Mouse (Mus musculus) c-Kit-positive CD71-positive TER-119-negative erythroid progenitor cells, embryonic 14.5 days (primary cell): ENCODE measurements around the gene Limch1.

Source experiments
- DNase-seq: peaks from one replicate; pipeline ENCODE4 v3.0.0-alpha.2; 2013; ENCODE audit warnings: low read depth

Gene Limch1

DNA sequence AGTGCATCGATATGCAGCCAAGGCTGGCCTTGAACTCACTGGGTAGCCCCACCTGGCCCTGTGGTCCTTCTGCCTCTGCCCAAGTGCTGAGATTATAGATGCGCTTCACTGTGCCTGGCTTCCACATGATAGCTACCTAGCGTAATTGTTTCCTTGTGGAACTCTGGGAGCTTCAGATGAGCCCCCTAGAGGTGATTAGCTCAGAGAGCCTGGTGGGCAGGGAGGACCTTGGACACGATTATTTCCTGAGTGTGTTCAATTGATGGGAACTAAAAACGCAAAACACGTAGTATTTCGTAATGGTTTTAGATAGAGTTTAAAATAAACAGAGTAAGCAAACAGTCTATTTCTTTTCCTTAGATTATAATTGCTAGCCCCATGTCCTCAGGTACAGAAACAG is 287.0 kb downstream of the Limch1 start:
- DNase-seq: no peak

- no peak for DNase-seq
Observed at GRCm38 (mm10) chr5:67043932-67044331, 298.3 kb downstream of the Limch1 start.

- DNase-seq: peak; percentile 24
Observed at GRCm38 (mm10) chr5:67048003-67048402, 302.4 kb downstream of the Limch1 start.

GRCm38 (mm10) chr5:67057803-67058202 is 312.2 kb downstream of the Limch1 start:
- DNase-seq: no peak

GRCm38 (mm10) chr5:67060519-67060918 is 314.9 kb downstream of the Limch1 start:
- DNase-seq: no peak

DNA sequence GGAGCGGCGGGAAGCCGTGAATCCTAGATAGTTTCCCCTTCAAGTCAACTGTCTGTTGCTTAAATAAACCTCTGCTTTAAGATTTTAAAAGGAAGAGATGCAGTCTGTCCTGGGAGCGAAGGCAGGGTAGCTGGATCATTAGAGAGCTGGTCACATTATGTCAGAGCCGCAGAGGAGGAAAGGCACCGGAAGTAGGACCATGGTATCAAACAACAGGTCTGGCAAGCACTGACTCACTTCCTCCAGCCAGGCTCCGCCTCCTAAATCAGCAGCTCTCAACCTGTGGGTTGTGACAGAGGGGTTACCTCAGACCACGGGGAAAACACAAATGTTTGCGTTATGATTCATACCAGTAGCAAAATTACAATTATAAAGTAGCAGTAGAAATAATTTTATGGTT is 318.0 kb downstream of the Limch1 start:
- no peak for DNase-seq

- DNase-seq: no peak
Observed at GRCm38 (mm10) chr5:67083117-67083516, 337.5 kb downstream of the Limch1 start.

DNA sequence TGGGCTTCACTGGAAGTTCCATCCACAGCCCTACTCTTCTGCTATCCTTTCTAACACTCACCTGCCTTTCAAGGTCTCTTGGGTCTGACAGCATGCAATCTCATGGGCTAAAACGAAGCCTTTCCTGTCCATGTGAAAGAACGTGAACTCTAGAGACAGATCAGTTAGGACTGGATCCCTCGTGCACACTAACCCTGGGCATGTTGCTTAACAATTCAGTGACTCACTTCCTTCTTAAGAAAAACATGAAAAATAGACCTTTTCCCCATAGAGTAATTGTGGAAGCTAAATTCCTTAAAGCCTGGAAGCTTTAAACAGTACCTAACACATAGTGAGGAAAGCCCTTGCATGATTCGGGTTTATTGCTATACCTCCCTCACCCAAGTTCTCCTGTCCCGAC is 345.2 kb downstream of the Limch1 start:
- no peak for DNase-seq

DNA sequence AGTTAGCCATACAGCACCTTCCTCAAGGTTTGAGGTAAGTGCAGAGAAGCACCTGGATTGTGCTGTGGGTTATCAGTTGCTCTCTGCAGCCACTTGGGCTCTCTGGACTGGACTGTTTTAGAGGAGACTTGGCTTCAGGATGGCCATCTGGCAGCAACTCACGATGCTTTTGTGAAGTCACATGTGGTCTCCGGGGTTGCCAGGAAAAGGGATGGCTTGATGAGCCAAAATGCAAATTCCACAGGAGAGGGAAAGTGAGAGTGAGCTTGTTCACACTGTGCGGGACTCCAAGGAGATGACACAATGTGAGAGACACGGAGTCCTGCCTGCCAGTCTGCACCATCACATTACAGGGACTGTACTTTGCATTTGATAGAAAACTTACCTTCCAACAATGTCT is 346.1 kb downstream of the Limch1 start:
- DNase-seq: no peak

DNA sequence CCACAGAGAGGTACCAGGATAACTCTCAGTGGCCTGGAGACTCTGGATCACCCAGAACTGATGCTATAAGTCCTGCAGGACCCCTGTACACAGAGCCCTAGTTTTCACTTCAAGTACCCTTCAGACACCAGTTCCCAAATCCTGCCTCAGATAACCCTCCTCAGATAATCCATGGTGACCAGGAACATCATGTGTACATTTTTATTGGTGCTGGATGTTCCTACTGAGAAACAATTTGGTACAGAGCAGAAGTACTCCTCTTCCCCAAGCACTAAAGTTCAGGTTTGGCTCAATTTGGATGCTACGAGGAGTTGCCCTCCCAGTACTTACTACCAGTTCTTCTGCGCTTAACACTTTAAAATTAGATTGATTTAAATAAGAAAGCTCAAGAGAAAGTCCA is 348.4 kb downstream of the Limch1 start:
- DNase-seq: no peak

GRCm38 (mm10) chr5:67095153-67095552 is 349.5 kb downstream of the Limch1 start:
- DNase-seq: no peak

DNA sequence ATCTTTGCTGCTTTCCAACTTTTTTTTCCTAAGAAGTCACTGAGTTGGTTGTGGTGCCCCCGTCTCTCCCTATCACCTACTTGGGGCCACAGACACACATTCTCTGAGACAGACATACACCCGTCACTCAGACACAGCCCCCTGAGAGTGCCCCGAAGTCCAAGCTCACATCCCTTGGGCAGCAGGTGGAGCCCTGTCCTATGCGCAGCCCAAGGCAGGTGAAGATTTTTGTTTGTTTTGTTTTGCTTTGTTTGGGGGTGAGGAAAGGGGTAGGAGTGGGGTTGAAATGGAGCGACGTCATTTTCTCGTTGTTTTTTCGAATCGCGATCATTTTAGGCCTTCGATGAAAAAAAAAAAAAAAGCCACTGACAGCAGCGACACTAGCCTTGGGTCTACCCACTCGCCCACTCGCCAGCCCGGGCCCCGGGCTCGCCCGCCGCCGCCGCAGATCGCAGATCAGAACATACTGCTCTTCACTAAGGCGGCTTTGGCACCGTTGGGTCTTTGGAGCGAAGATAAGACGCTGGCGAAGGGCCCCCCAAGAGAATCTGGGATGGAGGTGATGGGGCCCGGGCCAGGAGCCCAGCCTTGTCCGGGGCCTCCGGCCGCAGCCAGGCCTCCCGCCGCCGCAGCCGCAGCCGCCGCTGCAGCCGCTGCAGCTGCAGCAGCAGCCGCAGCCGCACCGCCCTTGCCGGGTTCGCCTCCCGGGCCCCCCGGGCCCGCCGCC is 350.2 kb downstream of the Limch1 start:
- no peak for DNase-seq

GRCm38 (mm10) chr5:67096378-67096771 is 350.7 kb downstream of the Limch1 start:
- no peak for DNase-seq

DNA sequence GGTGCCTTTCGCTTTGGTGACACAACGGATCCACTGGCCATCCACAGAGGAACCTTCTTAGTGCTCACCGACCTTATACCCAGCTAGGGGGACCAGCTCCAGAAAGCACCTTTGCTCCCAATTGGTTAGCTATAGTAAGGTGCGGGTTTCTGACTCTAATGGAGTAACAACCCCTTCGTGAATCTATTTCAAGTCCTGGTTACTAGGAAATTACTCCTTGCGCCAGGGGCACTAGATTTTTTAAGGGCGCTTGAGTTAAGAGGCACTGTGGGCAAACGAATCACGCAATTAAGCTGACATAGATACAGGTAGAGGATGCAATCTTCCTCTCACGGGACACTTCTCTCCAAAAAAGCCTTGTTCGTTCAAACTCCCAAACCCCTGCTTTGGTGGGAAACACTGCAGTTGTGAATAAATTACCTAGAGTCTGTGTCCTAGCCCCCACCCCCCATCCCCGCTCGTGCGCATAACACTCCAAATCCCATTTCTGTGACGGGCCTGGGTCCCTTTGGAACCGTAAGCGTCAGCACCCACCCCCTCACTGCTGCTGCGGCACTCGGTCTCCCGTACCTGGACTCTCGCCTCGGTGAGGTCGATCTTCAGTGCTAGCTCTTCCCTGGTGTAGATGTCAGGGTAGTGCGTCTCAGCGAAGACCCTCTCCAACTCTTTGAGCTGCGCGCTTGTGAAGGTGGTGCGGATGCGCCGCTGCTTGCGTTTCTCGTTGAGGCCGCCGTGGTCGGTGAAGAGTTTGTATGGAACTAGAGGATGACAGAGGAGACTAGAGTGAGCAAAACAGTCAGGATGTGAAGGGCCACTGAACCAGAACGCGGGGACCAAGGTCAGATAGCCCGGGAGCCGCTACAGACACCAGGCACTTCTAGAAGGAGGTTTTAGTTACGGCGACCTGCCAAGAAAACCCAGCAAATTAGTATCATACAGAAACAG is 351.8 kb downstream of the Limch1 start:
- no peak for DNase-seq

DNA sequence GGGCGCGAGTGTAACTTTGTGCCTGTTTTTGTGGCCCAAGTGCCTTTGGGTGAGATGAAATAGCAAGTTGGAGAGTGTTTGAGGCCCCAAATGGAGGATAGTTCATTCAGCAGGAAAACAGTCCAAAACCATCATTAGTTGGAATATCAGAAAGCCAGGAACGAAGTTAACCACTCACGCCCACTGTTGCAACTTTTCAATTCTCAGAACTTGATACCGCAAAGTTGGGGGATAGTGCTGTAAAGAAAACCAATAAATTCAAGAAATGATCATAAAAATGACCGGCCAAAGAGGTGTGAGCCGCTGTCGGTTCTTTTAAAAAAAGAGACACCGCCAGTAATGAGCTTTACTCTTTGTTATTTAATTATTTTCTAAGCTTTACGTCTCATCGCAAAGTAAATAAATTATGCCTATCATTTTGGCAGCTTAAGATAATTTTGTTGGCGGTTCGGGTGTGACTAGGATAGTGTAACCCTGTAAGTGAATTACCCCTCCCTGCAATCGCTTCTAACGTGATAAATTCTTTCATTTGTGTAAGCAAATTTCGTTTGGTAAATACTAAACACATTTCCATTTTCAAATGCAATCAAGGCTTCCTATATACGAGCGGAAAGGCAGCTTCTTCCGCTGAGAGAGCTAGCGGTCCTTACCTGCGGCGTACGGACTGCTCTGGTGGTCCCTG is 352.6 kb downstream of the Limch1 start:
- no peak for DNase-seq

DNA sequence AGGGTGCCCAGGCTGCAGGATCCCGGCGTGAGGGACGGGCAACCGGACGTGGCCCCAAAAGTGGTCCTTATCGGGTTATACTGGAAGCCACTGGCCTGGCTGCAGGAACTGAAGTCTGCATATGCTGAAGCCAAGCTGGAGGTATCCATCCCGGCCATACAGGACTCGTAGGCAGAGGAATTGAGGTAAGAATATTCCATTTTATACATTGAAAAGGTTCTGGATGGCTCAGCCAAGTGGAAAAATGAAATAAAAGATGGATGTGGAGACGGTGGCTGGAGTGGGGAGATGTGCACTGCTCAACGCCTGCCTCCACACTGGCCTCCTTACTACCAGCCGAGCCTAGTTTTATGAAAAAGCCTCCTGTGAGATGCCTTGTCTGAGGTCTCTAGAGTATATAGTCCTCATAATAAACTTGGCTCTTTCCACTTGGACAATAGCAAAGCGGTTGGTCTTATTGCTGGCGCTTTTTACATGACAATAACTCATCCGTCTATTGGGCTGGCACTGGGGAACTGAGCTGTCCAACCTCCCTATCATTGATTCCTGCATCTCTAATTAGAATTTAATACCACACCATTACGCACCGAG is 353.2 kb downstream of the Limch1 start, which contains the start of gene Phox2b:
Phox2b (minus strand) TSS at position 569 of the 591 bp plus-strand sequence.
- DNase-seq: no peak

DNA sequence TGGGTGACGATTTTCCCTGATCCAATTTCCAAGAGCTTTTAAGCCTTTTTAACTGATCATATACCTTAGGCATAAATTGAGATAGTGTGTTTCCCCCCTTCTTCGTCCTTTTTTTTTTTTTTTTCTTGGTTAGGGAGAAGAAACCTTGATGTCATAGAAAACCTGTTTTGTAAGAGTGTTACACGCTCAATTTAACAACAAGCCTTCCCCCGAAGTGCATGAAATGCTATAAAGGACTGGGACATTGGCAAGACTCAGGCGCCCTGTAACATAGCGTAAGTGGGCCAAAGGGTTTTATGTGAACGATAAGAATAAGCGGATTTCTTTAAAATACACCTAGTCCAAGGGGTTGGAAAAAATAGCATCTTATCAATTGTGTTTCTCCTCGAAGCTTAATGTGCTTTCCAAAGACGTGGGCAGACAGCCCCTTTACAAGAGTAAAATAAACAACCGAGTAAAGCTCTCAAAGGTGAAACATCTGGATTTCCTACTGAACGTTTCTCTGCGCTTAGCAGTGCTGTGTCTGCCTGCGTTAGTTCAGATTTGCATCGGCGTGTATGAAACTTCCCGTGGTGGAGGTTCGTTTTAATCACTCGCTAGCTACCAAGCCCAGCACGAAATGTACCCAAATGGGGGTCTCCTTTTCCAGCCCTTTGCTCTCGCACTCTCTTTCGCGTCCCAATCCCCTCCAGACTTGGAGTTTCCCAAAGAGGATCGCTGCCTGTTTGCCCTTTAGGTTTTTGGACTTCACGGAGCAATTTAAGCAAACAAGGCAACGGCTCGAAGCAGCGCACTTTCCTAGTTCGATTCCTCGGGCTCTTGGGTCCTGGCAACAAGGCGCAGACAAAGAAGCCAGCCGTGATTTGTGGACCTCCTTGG is 354.0 kb downstream of the Limch1 start:
- no peak for DNase-seq

DNA sequence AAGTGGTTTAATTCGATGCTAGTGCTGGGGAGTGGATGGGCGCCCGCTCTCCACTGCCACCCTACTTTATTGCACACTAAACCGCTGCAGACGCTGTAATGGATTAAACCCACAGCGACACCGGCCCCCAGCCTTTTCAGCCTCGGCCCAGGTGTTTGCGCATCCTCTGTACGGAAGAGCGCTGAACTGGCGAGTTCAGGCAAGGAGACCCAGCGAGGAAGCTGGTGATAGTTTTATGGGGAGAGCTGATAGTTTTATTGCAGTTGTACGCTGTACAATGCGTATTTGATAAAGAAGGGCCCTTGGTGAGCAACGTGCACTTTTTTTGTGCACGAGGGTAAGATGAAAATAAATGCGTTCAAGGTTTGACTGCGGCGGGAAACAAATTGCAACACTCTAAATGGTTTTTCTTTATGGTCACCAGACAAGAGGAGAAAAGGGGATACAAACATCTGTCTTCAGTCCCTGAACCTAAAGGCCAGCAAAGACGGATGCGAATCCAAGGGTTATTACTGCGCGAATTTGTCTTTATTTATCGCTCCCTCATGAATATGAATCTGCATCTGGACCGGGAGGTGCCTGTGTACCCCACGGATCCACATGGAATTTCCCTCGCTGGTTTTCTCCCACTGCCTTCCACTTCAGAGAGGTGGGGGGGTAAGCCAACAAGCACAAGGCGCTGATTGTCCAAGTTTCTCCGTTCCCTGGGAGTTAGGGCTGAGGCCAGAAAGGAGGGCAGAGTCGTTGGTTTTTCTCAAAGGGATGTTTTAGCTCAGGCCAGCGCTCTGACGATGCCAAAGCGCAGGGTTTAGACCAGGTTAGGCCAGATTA is 355.2 kb downstream of the Limch1 start:
- DNase-seq: no peak

- DNase-seq: no peak
Observed at GRCm38 (mm10) chr5:67101395-67101760, 355.8 kb downstream of the Limch1 start.
